In the genomic region with DNA sequence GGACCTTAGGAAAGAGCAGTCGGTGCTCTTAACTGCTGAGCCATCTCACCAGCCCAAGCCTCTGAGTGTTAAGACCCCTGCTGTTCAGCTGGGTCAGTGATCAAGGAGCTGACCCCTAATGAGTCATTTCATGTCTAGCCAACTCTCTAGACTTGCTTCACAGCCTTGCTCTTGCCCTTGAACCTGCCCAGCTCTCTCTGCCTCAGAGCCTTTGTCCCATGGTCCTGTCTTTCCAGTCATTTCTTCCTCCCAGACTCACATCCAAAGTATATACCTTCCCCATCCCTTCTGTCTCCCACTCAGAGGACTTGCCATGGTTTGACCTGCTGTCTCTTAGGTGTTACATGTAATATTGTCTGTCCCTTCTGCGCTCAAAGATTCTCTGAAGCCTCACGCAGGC, we compare ENCODE assay signal across 36 mouse cellular contexts. TPM values are rescaled to one million over a fixed set of nuclear protein-coding genes. Genes with fewer than 3 reads are reported as not detected.
"Had no signal": no experiment of that assay in that cellular context is flagged by ENCODE, and none has a peak within 500 bp of the region (broad histone marks: within the 10 kb centered on the region; RNA-seq: fewer than 3 reads in every experiment).

No protein-coding gene starts in this region.

- ATAC-seq: hindbrain, embryonic 16.5 days; hindbrain, postnatal 0 days; inflammation-experienced regulatory T-cells, adult 6 months; intestine, embryonic 15.5 days; intestine, embryonic 16.5 days; intestine, postnatal 0 days had no signal

- H3K4me2 ChIP-seq: heart, embryonic 11.5 days; heart, embryonic 12.5 days; heart, embryonic 13.5 days; heart, embryonic 15.5 days; hindbrain, embryonic 12.5 days; hindbrain, embryonic 13.5 days; hindbrain, embryonic 15.5 days; intestine, embryonic 15.5 days; kidney, embryonic 15.5 days had no signal

- DNase-seq: heart, postnatal 10 days; heart, postnatal 14 days; heart, postnatal 36 days; heart, postnatal 4 days; kidney, adult 11 months; kidney, adult 18-20 months; kidney, adult 2 months; kidney, adult 8-10 months; kidney, adult 9 months; kidney, postnatal 10 days; kidney, postnatal 14 days; kidney, postnatal 25 days; kidney, postnatal 36 days; kidney, postnatal 4 days; layer of hippocampus, adult 9-11 months; layer of hippocampus, postnatal 36 days had no signal

- H3K4me3 ChIP-seq: heart, embryonic 12.5 days; heart, embryonic 13.5 days; heart, embryonic 15.5 days; hindbrain, embryonic 10.5 days; hindbrain, embryonic 12.5 days; hindbrain, embryonic 13.5 days; hindbrain, embryonic 15.5 days; intestine, embryonic 15.5 days; kidney, embryonic 15.5 days; layer of hippocampus, adult 2 months; left cerebral cortex, adult 2 months had no signal

- H3K27me3 ChIP-seq: heart, embryonic 12.5 days; heart, embryonic 13.5 days; heart, embryonic 15.5 days; hindbrain, embryonic 15.5 days; intestine, embryonic 15.5 days had no signal

- H3K4me1 ChIP-seq: hindbrain, embryonic 10.5 days; hindbrain, embryonic 12.5 days; hindbrain, embryonic 13.5 days; hindbrain, embryonic 15.5 days had no signal

- H3K9me3 ChIP-seq: heart, embryonic 13.5 days; heart, embryonic 15.5 days; hindbrain, embryonic 10.5 days; hindbrain, embryonic 12.5 days; hindbrain, embryonic 13.5 days; hindbrain, embryonic 15.5 days; intestine, embryonic 15.5 days; kidney, embryonic 15.5 days had no signal

- H3K27ac ChIP-seq: heart, embryonic 13.5 days; heart, embryonic 15.5 days; hindbrain, embryonic 10.5 days; hindbrain, embryonic 12.5 days; hindbrain, embryonic 13.5 days; hindbrain, embryonic 15.5 days; hindbrain, postnatal 0 days; intestine, embryonic 15.5 days; kidney, embryonic 15.5 days; kidney, postnatal 0 days; layer of hippocampus, adult 2 months; left cerebral cortex, adult 2 months had no signal

- H3K9ac ChIP-seq: heart, embryonic 12.5 days; heart, embryonic 13.5 days; heart, embryonic 15.5 days; hindbrain, embryonic 12.5 days; hindbrain, embryonic 13.5 days; hindbrain, embryonic 15.5 days; intestine, embryonic 15.5 days; kidney, embryonic 15.5 days had no signal

- H3K36me3 ChIP-seq: heart, embryonic 12.5 days; heart, embryonic 13.5 days; heart, embryonic 15.5 days; hindbrain, embryonic 10.5 days; hindbrain, embryonic 12.5 days; hindbrain, embryonic 13.5 days; hindbrain, embryonic 15.5 days; intestine, embryonic 15.5 days; kidney, embryonic 15.5 days had no signal

RNA-seq across cellular contexts. Expression of a gene that starts 19.2 kb away (rescaled TPM):
- total RNA-seq: heart, postnatal 10 days; heart, postnatal 14 days; heart, postnatal 25 days; heart, postnatal 36 days; heart, postnatal 4 days; hematopoietic stem cell, adult 5-6 weeks had no signal
- polyA plus RNA-seq: inflammation-experienced regulatory T-cells, adult 6 months had no signal
